Mouse (Mus musculus): ENCODE measurements at regions not wholly inside any gene's neighbourhood (a gene's known extent, or its start where the extent isn't known, plus 50 kb on each side); places are given as distances from the start of the nearest gene placed in this dataset.
A peak's percentile ranks its signal among the peaks of the same experiment; 100 is the strongest.

DNA sequence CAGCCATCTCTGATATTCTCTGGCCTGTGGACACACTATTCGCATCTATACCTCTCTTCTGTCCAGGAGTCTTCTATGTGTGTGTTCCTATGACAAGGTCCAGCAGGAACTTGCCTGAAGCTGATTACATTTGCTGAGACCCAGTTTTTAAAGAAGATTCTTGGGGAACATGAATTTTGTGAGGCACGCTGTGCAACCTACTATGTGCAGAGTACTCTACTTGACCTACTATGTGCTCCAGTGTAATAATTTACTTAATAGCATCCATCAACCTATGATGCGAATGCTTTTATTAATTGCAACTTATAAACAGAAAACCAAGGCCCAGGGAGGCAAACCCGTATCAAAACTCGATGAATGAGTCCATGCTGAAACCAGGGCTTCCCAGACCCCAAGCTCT lies 231.4 kb downstream of the Tex36 start:
- no peak overlapping the region for H3K4me3 ChIP-seq (replicated peaks; ENCODE audit: low read length)

DNA sequence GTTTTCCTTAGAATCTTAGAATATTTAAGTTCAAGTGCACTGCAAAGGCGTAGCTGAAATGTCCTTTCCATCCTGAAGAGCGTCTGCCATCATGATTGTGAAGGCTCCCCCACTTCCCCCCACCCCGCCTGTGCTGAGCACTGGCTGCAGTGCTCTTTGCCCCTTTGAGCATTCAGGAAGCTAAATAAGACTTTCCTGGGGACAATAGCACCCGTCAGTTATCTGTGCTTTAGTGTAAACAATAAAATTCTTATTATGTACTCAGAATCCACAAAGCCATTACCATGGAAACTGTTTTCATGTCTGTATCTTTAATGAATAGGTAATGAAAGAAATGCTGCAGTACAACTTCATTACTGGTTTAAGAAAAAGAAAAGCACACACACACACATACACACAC lies 237.4 kb downstream of the Tex36 start:
- ATAC-seq: peak; percentile 66; the same call in 1 of the 2 replicates
- H3K9me3 ChIP-seq (ENCODE audit: control insufficient read depth, low read length): no peaks in the 10 kb centered on the region
- no peak overlapping the region for H3K27ac ChIP-seq (ENCODE audit: low read length)
- H3K36me3 ChIP-seq (ENCODE audit: control insufficient read depth, insufficient read depth): no peaks in the 10 kb centered on the region
- peaks cover 9% of the 10 kb centered on the region for H3K4me1 ChIP-seq (replicated peaks; ENCODE audit: control insufficient read depth, insufficient read depth, low read length)
- WGBS: 7% methylated on average over 4 of the region's 4 CpGs
- H3K4me2 ChIP-seq (ENCODE audit: low read length): no peak overlapping the region
- H3K27me3 ChIP-seq (replicated peaks; ENCODE audit: control insufficient read depth, insufficient read depth, low read length): no peaks in the 10 kb centered on the region
- H3K9ac ChIP-seq (replicated peaks; ENCODE audit: low read depth, low read length): no peak overlapping the region
- H3K4me3 ChIP-seq (replicated peaks; ENCODE audit: low read length): no peak overlapping the region

More for the DNA sequence above, 231.4 kb downstream of the Tex36 start:
- Histone ChIP-seq H3K36me3 (ENCODE audit: control insufficient read depth, insufficient read depth) (no peaks in the 10 kb centered on the region), H3K9me3 (ENCODE audit: control insufficient read depth, low read length) (no peaks in the 10 kb centered on the region), H3K27ac (ENCODE audit: low read length) (no peak overlapping the region), H3K27me3 (replicated peaks; ENCODE audit: control insufficient read depth, insufficient read depth, low read length) (no peaks in the 10 kb centered on the region), H3K4me1 (replicated peaks; ENCODE audit: control insufficient read depth, insufficient read depth, low read length) (no peaks in the 10 kb centered on the region), H3K4me2 (ENCODE audit: low read length) (no peak overlapping the region), H3K9ac (replicated peaks; ENCODE audit: low read depth, low read length) (no peak overlapping the region)
- ATAC-seq: no peak
- WGBS: 93% methylated on average over 5 of the region's 5 CpGs

DNA sequence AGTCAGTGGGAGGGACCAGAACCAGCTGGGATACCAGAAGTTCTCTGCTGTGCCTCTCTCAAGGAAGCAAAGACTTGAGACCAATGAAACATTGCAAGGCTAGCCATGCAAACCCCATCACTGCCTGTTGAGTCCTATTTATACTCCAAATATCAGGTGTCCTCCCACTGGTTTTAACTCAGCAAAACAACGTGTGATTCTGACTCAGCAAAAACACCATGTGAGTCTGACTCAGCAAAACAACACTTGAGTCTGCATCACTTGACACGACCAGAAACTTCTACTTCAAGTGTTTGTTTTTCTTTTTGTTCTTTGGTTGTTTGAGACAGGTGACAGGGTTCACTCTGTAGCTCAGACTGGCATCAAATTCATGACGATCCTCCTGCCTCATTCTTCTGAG lies 204.6 kb upstream of the Ctbp2 start:
- Histone ChIP-seq H3K4me2 (ENCODE audit: low read length) (no peak overlapping the region), H3K36me3 (ENCODE audit: control insufficient read depth, insufficient read depth) (no peaks in the 10 kb centered on the region), H3K4me3 (replicated peaks; ENCODE audit: low read length) (no peak overlapping the region), H3K4me1 (replicated peaks; ENCODE audit: control insufficient read depth, insufficient read depth, low read length) (no peaks in the 10 kb centered on the region), H3K27ac (ENCODE audit: low read length) (no peak overlapping the region), H3K9me3 (ENCODE audit: control insufficient read depth, low read length) (no peaks in the 10 kb centered on the region), H3K9ac (replicated peaks; ENCODE audit: low read depth, low read length) (no peak overlapping the region), H3K27me3 (replicated peaks; ENCODE audit: control insufficient read depth, insufficient read depth, low read length) (no peaks in the 10 kb centered on the region)
- WGBS: 72% methylated on average over 3 of the region's 3 CpGs
- ATAC-seq: no peak

DNA sequence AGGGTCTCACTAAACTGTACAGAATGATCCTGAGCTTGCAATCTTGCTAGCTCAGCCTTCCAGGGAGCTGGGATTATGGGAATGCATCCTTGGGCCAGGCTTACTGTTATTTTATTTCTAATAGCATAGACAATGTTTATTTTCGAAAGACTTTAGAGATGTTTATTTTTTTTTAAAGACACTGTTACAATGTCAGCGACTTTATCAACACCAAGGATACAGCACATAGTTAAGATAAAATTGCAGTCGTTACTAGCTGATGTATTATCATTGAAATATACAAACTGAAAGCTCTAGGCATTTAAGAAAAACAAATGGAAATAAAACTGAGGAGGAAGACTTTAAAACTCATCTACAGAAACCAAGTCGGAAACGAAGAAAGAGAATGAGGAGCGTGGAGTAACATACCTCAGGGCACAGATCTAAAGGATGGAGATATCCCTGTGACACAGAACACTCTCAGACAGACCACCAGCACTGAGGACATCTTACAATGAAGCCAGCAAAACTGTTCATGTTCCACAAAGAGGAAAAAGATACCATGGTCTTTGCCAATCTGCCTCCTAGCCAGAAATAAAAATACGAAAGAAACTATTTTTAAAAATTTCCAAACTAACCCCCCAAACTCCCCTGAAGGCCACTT lies 201.5 kb upstream of the Ctbp2 start:
- 90% methylated on average over 7 of the region's 7 CpGs for WGBS
- Histone ChIP-seq H3K4me1 (replicated peaks; ENCODE audit: control insufficient read depth, insufficient read depth, low read length) (no peaks in the 10 kb centered on the region), H3K9ac (replicated peaks; ENCODE audit: low read depth, low read length) (no peak overlapping the region), H3K36me3 (ENCODE audit: control insufficient read depth, insufficient read depth) (no peaks in the 10 kb centered on the region), H3K27me3 (replicated peaks; ENCODE audit: control insufficient read depth, insufficient read depth, low read length) (no peaks in the 10 kb centered on the region), H3K9me3 (ENCODE audit: control insufficient read depth, low read length) (no peaks in the 10 kb centered on the region), H3K4me3 (replicated peaks; ENCODE audit: low read length) (no peak overlapping the region), H3K4me2 (ENCODE audit: low read length) (no peak overlapping the region), H3K27ac (ENCODE audit: low read length) (no peak overlapping the region)
- no peak for ATAC-seq

DNA sequence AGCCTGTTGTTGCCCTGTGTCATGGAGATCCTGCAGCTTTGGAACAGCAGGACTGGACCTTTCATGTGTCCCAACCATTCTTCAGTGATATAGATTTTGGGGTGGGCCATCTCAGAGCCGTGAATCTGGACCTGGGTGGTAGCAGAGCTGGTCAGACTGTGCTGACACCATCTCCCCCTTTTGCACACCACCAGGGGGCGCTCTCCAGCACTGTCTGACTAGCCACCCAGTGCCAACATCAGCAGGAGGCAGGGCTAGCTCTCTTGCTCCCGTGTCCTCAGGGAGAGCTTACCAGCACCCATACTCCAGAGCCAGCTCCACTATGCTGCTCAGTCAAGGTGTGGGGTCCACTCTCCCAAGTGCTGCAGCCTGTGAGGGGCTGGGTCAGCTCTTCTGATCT lies 199.8 kb upstream of the Ctbp2 start:
- H3K4me1 ChIP-seq (replicated peaks; ENCODE audit: control insufficient read depth, insufficient read depth, low read length): no peaks in the 10 kb centered on the region
- no peaks in the 10 kb centered on the region for H3K9me3 ChIP-seq (ENCODE audit: control insufficient read depth, low read length)
- H3K4me3 ChIP-seq (replicated peaks; ENCODE audit: low read length): no peak overlapping the region
- ATAC-seq: no peak
- no peak overlapping the region for H3K9ac ChIP-seq (replicated peaks; ENCODE audit: low read depth, low read length)
- WGBS: 77% methylated on average over 3 of the region's 3 CpGs
- H3K27ac ChIP-seq (ENCODE audit: low read length): no peak overlapping the region
- H3K27me3 ChIP-seq (replicated peaks; ENCODE audit: control insufficient read depth, insufficient read depth, low read length): no peaks in the 10 kb centered on the region
- H3K36me3 ChIP-seq (ENCODE audit: control insufficient read depth, insufficient read depth): no peaks in the 10 kb centered on the region
- no peak overlapping the region for H3K4me2 ChIP-seq (ENCODE audit: low read length)

DNA sequence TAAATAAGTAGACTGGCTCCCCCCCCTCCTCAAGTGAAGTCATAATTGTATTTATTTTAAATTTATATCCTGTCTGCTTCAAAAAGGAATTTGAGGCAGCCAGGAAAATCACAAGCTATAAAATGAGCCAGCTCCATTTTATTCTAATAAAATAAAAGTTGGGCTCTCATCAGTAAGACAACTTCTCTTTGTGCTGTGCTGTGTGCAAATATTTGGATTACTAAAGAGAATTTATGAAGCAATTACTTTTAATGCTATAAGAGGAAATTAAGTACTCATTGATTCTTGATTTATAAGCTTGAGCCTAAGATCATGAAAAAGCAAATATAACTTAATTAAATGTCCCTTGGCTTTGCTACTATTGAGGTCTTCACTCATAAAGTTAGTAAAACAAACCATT lies 193.4 kb upstream of the Ctbp2 start:
- no peak overlapping the region for H3K4me2 ChIP-seq (ENCODE audit: low read length)
- H3K9me3 ChIP-seq (ENCODE audit: control insufficient read depth, low read length): no peaks in the 10 kb centered on the region
- H3K9ac ChIP-seq (replicated peaks; ENCODE audit: low read depth, low read length): no peak overlapping the region
- no peak overlapping the region for H3K4me3 ChIP-seq (replicated peaks; ENCODE audit: low read length)
- ATAC-seq: no peak
- H3K27ac ChIP-seq (ENCODE audit: low read length): no peak overlapping the region
- H3K4me1 ChIP-seq (replicated peaks; ENCODE audit: control insufficient read depth, insufficient read depth, low read length): peaks cover 3% of the 10 kb centered on the region; the same call in 1 of the 2 replicates
- H3K36me3 ChIP-seq (ENCODE audit: control insufficient read depth, insufficient read depth): no peaks in the 10 kb centered on the region
- no peaks in the 10 kb centered on the region for H3K27me3 ChIP-seq (replicated peaks; ENCODE audit: control insufficient read depth, insufficient read depth, low read length)

DNA sequence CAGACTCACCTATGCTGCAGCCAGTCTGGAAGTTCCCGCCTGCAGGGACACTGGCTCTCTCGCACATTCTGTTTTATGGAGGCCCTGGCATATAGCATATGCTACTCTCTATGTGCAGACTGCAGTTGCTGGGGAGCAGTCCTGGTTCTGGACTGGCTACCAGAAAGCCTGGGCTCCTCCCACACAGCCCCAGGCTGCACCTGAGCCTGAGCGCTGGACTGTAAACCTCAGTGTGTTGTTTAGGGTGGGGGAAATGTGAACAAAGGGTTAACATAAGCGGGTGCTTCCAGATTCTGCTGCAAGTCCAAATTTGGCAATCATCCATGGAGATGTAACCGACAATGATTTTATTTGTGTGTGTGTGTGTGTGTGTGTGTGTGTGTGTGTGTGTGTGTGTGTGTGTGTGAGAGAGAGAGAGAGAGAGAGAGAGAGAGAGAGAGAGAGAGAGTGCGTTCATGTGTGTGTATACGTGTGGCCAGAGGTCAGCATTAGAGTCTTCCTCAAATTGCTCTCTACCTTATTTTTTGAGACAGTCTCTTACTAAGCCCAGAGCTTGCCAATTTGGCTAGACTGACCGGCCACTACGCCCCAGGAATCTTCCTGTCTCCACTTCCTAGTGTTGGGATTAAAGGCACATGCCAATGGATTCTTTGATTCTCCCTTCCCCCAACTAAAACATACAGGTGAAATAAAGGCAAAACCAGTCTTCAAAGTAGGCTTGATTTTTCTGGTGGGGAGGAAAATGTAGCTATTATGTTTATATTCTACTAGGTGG lies 192.7 kb upstream of the Ctbp2 start:
- no peak overlapping the region for H3K9ac ChIP-seq (replicated peaks; ENCODE audit: low read depth, low read length)
- no peak for ATAC-seq
- H3K36me3 ChIP-seq (ENCODE audit: control insufficient read depth, insufficient read depth): no peaks in the 10 kb centered on the region
- peaks cover 3% of the 10 kb centered on the region; the same call in 1 of the 2 replicates for H3K4me1 ChIP-seq (replicated peaks; ENCODE audit: control insufficient read depth, insufficient read depth, low read length)
- no peak overlapping the region for H3K4me2 ChIP-seq (ENCODE audit: low read length)
- H3K27me3 ChIP-seq (replicated peaks; ENCODE audit: control insufficient read depth, insufficient read depth, low read length): no peaks in the 10 kb centered on the region
- no peak overlapping the region for H3K27ac ChIP-seq (ENCODE audit: low read length)
- H3K9me3 ChIP-seq (ENCODE audit: control insufficient read depth, low read length): no peaks in the 10 kb centered on the region
- WGBS: 46% methylated on average over 9 of the region's 9 CpGs
- no peak overlapping the region for H3K4me3 ChIP-seq (replicated peaks; ENCODE audit: low read length)

DNA sequence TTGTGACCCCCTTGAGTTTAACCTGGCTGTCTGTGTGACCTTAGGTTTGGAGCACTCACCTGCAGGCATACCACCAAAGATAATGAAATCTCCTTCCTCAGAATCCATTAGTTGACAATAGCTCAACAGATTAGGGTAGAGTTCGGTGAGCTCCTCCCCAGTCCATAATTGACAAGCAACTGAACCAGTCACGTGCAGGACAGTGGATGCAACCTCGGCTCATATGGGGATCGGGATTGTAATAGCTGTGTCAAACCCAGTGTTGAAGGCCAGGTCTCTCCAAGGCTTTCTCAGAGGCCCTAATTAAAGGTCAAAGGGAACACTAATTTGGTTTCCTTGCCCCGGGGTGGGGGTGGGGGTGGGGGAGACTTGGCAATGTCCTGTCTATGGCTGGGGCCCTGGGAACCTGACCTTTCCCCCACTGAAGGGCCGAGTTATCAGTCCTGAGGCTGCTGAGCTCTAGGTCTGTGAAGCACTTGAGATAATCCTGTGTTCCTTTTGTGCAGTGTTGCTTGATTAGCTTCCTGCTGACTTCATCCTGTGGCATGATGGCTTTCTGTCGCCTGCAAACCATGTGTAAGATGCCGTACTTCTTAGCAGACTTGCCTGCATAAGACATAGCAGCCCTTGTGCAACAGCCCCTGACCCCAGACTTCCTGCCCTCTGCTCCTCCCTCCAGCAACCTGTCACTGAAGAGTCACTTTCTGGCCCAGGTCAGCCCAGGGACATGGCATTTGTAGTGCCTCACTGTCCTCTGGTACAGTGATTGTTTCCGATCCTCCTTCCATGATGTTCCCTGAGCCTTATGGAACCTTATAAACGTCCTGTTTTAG lies 191.3 kb upstream of the Ctbp2 start:
- Histone ChIP-seq H3K4me1 (replicated peaks; ENCODE audit: control insufficient read depth, insufficient read depth, low read length) (peaks cover 3% of the 10 kb centered on the region; the same call in 1 of the 2 replicates), H3K27ac (ENCODE audit: low read length) (no peak overlapping the region), H3K4me3 (replicated peaks; ENCODE audit: low read length) (no peak overlapping the region), H3K9ac (replicated peaks; ENCODE audit: low read depth, low read length) (no peak overlapping the region), H3K9me3 (ENCODE audit: control insufficient read depth, low read length) (no peaks in the 10 kb centered on the region), H3K27me3 (replicated peaks; ENCODE audit: control insufficient read depth, insufficient read depth, low read length) (no peaks in the 10 kb centered on the region), H3K4me2 (ENCODE audit: low read length) (no peak overlapping the region), H3K36me3 (ENCODE audit: control insufficient read depth, insufficient read depth) (no peaks in the 10 kb centered on the region)
- ATAC-seq: no peak
- WGBS: 30% methylated on average over 10 of the region's 10 CpGs

DNA sequence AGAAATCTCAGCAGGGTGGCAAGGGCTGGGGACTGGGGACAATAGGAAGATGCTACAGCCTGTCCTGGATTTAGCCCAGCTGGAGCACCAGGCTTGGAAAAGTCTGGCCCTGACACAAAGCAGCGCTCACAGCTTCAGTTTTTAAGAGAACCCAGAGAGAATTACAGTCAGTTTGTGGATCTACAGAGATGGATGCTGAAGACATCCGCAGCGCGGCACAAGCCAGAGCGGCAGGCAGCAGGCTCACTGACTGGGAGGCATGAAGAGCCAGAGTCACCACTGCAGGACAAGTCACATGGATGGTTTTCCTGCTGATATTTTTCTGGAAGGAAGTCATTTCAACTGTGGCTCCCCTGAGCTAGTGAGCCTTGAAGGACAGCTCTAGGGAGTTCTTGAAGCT lies 189.0 kb upstream of the Ctbp2 start:
- Histone ChIP-seq H3K9ac (replicated peaks; ENCODE audit: low read depth, low read length) (no peak overlapping the region), H3K4me2 (ENCODE audit: low read length) (no peak overlapping the region), H3K27me3 (replicated peaks; ENCODE audit: control insufficient read depth, insufficient read depth, low read length) (no peaks in the 10 kb centered on the region), H3K27ac (ENCODE audit: low read length) (no peak overlapping the region), H3K36me3 (ENCODE audit: control insufficient read depth, insufficient read depth) (no peaks in the 10 kb centered on the region), H3K4me1 (replicated peaks; ENCODE audit: control insufficient read depth, insufficient read depth, low read length) (peaks cover 3% of the 10 kb centered on the region; the same call in 1 of the 2 replicates), H3K4me3 (replicated peaks; ENCODE audit: low read length) (no peak overlapping the region), H3K9me3 (ENCODE audit: control insufficient read depth, low read length) (no peaks in the 10 kb centered on the region)
- 33% methylated on average over 5 of the region's 5 CpGs for WGBS
- no peak for ATAC-seq

All from forebrain, embryonic 16.5 days (tissue).